Mouse (Mus musculus): ENCODE measurements around the gene Fam213b. TPM values are rescaled to one million over a fixed set of nuclear protein-coding genes. Genes with fewer than 3 reads are reported as not detected.

Gene Fam213b
- polyA plus RNA-seq, 1 experiment from 2014 or later = 64.7 TPM

- H3K27ac ChIP-seq (ENCODE audit: low read depth, low read length) = no peak overlapping the region
- peak overlapping the region; percentile 13; the same call in 1 of the 2 replicates for H3K4me3 ChIP-seq (ENCODE audit: low read depth, low read length)
- WGBS = 1% methylated on average over 13 of the region's 13 CpGs
- H3K4me2 ChIP-seq (ENCODE audit: low read depth, low read length) = peak overlapping the region; percentile 4; the same call in 1 of the 2 replicates
- no peaks in the 10 kb centered on the region for H3K36me3 ChIP-seq (ENCODE audit: control insufficient read depth, insufficient read depth, low read length)
- no peaks in the 10 kb centered on the region for H3K9me3 ChIP-seq (ENCODE audit: control insufficient read depth, low read length)
- no peaks in the 10 kb centered on the region; the same call in 1 of the 2 replicates for H3K27me3 ChIP-seq (ENCODE audit: control insufficient read depth, insufficient read depth, low read length)
- peak overlapping the region; percentile 39; the same call in 1 of the 2 replicates for H3K9ac ChIP-seq (replicated peaks; ENCODE audit: low read depth, low read length)
- no peaks in the 10 kb centered on the region for H3K4me1 ChIP-seq (ENCODE audit: control insufficient read depth, insufficient read depth, low read length)
- peak; percentile 41 for ATAC-seq (ENCODE audit: low read depth)
Measured at GRCm38 (mm10) chr4:154871757-154872251, 27.1 kb downstream of the Fam213b start.

DNA sequence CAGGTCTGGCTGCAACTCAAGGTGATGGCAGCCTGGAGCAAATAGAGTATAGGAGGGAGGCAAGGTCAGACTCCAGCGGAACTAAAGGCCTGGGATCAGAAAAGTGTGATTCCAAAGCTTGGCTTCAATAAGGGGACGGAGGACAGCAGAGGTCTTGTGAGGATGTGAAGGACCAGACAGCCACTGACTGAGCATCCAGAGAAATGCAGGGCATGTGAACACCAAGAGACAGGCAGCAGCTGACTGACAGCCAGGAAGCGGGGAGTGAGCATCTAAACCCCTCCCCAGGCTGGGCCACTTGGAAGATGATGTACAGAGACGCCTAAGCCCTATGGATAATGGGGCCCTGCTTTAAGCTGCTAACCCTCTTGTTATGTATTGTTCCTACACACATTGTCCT is 28.2 kb downstream of the Fam213b start:
- Histone ChIP-seq H3K4me1 (ENCODE audit: control insufficient read depth, insufficient read depth, low read length) (no peaks in the 10 kb centered on the region), H3K4me2 (ENCODE audit: low read depth, low read length) (no peak overlapping the region), H3K27ac (ENCODE audit: low read depth, low read length) (no peak overlapping the region), H3K9me3 (ENCODE audit: control insufficient read depth, low read length) (no peaks in the 10 kb centered on the region), H3K36me3 (ENCODE audit: control insufficient read depth, insufficient read depth, low read length) (no peaks in the 10 kb centered on the region), H3K9ac (replicated peaks; ENCODE audit: low read depth, low read length) (no peak overlapping the region), H3K4me3 (ENCODE audit: low read depth, low read length) (no peak overlapping the region), H3K27me3 (ENCODE audit: control insufficient read depth, insufficient read depth, low read length) (no peaks in the 10 kb centered on the region; the same call in 1 of the 2 replicates)
- whole genome bisulfite sequencing = 77% methylated on average over 4 of the region's 4 CpGs
- no peak for ATAC-seq (ENCODE audit: low read depth)

DNA sequence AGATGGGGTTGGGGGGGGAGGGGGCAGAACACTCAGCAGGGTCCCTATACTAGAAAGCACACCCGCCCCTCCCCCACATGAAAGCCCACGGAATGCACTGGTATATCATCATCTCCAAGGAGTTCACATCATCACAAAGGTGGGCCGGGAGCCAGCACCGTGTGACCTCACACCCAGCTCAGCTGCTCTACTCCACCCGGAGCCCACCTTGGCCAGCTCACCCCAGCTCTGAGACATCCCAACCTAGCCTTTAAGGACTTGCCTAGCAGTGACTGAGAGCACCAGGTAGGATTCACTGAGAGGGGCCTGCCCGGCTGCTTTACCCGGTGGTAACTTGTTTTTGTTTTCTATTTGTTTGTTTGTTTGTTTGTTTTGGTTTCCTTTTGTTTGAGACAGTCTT is 29.5 kb downstream of the Fam213b start, which contains the start of gene Mmel1:
TSS of gene Mmel1 (plus strand) at position 146 of the 400 bp plus-strand sequence.
- no peak for ATAC-seq (ENCODE audit: low read depth)
- Histone ChIP-seq H3K9ac (replicated peaks; ENCODE audit: low read depth, low read length) (no peak within 1 kb of the TSS), H3K27ac (ENCODE audit: low read depth, low read length) (no peak within 1 kb of the TSS), H3K4me3 (ENCODE audit: low read depth, low read length) (no peak within 1 kb of the TSS), H3K36me3 (ENCODE audit: control insufficient read depth, insufficient read depth, low read length) (no peaks in the 10 kb centered on the region), H3K4me2 (ENCODE audit: low read depth, low read length) (no peak within 1 kb of the TSS), H3K4me1 (ENCODE audit: control insufficient read depth, insufficient read depth, low read length) (0 out of 2 replicates have a peak, but pooled peaks cover 5% of the 10 kb centered on the region), H3K27me3 (ENCODE audit: control insufficient read depth, insufficient read depth, low read length) (no peaks in the 10 kb centered on the region; the same call in 1 of the 2 replicates), H3K9me3 (ENCODE audit: control insufficient read depth, low read length) (no peaks in the 10 kb centered on the region)
- 88% methylated on average over 7 of the region's 7 CpGs for WGBS

GRCm38 (mm10) chr4:154867257-154867656 is 31.7 kb downstream of the Fam213b start:
- H3K9ac ChIP-seq (replicated peaks; ENCODE audit: low read depth, low read length) = no peak overlapping the region
- 85% methylated on average over 6 of the region's 6 CpGs for WGBS
- H3K27ac ChIP-seq (ENCODE audit: low read depth, low read length) = no peak overlapping the region
- H3K4me1 ChIP-seq (ENCODE audit: control insufficient read depth, insufficient read depth, low read length) = peaks cover 10% of the 10 kb centered on the region; the same call in 1 of the 2 replicates
- no peaks in the 10 kb centered on the region; the same call in 1 of the 2 replicates for H3K27me3 ChIP-seq (ENCODE audit: control insufficient read depth, insufficient read depth, low read length)
- H3K36me3 ChIP-seq (ENCODE audit: control insufficient read depth, insufficient read depth, low read length) = no peaks in the 10 kb centered on the region
- no peak overlapping the region for H3K4me2 ChIP-seq (ENCODE audit: low read depth, low read length)
- ATAC-seq (ENCODE audit: low read depth) = no peak
- no peaks in the 10 kb centered on the region for H3K9me3 ChIP-seq (ENCODE audit: control insufficient read depth, low read length)
- H3K4me3 ChIP-seq (ENCODE audit: low read depth, low read length) = no peak overlapping the region

DNA sequence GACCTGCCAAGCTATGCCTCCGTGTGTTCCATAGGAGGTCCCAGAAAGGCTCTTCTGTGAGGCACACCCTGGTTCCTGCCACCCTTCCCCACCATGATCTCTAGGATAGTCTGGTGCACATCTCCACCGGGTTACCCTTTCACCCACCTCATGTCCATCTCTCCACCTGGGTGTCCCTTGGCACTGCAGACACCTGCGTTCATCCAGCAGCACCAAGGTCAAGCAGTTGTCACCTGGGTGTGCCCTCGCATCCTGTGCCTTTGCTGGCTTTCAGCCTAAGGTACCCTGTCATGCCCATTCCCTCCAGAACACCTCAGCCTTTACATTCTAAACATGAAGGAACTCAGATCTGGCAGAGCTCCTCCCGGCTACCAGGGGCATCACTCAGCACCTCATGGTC is 32.5 kb downstream of the Fam213b start:
- peaks cover 10% of the 10 kb centered on the region; the same call in 1 of the 2 replicates for H3K4me1 ChIP-seq (ENCODE audit: control insufficient read depth, insufficient read depth, low read length)
- H3K27ac ChIP-seq (ENCODE audit: low read depth, low read length) = no peak overlapping the region
- no peak overlapping the region for H3K4me3 ChIP-seq (ENCODE audit: low read depth, low read length)
- H3K9me3 ChIP-seq (ENCODE audit: control insufficient read depth, low read length) = no peaks in the 10 kb centered on the region
- no peak overlapping the region for H3K4me2 ChIP-seq (ENCODE audit: low read depth, low read length)
- H3K36me3 ChIP-seq (ENCODE audit: control insufficient read depth, insufficient read depth, low read length) = no peaks in the 10 kb centered on the region
- WGBS = 93% methylated on average over 5 of the region's 5 CpGs
- H3K9ac ChIP-seq (replicated peaks; ENCODE audit: low read depth, low read length) = no peak overlapping the region
- H3K27me3 ChIP-seq (ENCODE audit: control insufficient read depth, insufficient read depth, low read length) = no peaks in the 10 kb centered on the region
- no peak for ATAC-seq (ENCODE audit: low read depth)

DNA sequence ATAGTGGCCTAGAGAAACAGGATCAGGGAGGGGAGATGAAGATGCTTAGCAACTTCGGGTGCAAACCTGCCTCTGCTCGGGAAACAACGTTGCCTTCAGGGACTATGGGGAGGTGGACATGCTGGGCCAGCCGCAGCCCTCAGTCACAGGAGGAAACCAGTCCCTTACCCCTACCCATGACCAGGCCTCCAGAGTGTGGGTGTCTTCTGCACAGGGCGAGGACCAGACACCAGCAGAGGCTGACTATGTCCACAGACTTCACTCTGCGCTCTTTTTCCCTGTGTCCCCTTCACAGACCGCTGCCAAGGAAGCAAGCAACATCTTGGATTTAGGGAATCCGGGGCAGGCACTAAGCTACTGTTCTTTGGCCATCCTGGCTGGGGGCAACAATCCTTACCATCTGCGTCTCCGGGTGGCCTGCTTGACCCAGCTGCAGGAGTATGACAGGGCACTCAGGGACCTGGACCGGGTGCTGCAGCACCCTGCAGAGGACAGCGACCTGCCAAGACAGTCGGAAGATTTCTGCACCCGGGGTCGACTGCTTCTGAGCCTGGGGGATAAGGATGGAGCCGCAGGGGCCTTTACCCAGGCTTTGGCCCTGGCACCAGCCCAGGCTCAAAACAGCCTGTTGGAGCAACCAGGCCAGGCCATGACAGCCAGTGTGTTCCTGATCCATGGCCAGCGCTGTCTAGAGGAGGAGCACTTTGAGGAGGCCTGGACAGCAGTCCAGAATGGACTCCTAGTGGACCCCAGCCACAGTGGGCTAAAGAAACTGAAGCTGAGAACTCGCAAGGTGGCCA is 33.8 kb downstream of the Fam213b start:
- Histone ChIP-seq H3K9ac (replicated peaks; ENCODE audit: low read depth, low read length) (peak overlapping the region; percentile 51), H3K27me3 (ENCODE audit: control insufficient read depth, insufficient read depth, low read length) (no peaks in the 10 kb centered on the region), H3K4me2 (ENCODE audit: low read depth, low read length) (peak overlapping the region; percentile 61), H3K9me3 (ENCODE audit: control insufficient read depth, low read length) (no peaks in the 10 kb centered on the region), H3K4me1 (ENCODE audit: control insufficient read depth, insufficient read depth, low read length) (peaks cover 10% of the 10 kb centered on the region; the same call in 1 of the 2 replicates), H3K27ac (ENCODE audit: low read depth, low read length) (peak overlapping the region; percentile 78; the same call in 1 of the 2 replicates), H3K4me3 (ENCODE audit: low read depth, low read length) (peak overlapping the region; percentile 36; the same call in 1 of the 2 replicates), H3K36me3 (ENCODE audit: control insufficient read depth, insufficient read depth, low read length) (no peaks in the 10 kb centered on the region)
- WGBS = 83% methylated on average over 18 of the region's 18 CpGs
- ATAC-seq (ENCODE audit: low read depth) = no peak

DNA sequence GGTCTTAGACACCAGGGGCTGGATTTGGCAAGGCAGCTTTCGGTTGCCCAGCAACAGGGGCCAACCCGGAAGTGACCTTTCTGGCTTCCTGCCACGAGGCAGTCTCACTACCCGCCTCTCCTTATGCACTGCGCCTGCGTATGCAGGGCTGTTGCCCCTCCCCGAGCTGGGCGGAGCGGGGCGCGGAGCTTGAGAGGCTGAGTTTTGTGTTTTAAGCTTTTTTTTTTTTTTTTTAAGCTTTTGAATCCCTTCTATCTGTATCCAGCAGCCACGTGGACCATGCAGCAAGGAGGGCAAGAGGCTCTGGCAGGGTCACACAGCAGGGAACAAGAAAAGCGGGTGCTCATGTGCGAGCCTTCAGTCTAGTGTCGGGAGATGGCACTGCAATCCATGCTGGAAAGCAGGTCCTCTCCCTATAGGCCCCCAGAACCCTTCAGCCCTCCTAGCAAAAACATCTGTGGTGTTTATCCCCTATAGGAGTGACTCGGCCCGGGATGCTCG is 34.6 kb downstream of the Fam213b start:
- no peaks in the 10 kb centered on the region for H3K36me3 ChIP-seq (ENCODE audit: control insufficient read depth, insufficient read depth, low read length)
- WGBS = 1% methylated on average over 18 of the region's 18 CpGs
- peak overlapping the region; percentile 51 for H3K9ac ChIP-seq (replicated peaks; ENCODE audit: low read depth, low read length)
- peak overlapping the region; percentile 78 for H3K27ac ChIP-seq (ENCODE audit: low read depth, low read length)
- peak overlapping the region; percentile 36 for H3K4me3 ChIP-seq (ENCODE audit: low read depth, low read length)
- ATAC-seq (ENCODE audit: low read depth) = peak; percentile 91
- H3K27me3 ChIP-seq (ENCODE audit: control insufficient read depth, insufficient read depth, low read length) = no peaks in the 10 kb centered on the region
- peaks cover 10% of the 10 kb centered on the region; the same call in 1 of the 2 replicates for H3K4me1 ChIP-seq (ENCODE audit: control insufficient read depth, insufficient read depth, low read length)
- no peaks in the 10 kb centered on the region for H3K9me3 ChIP-seq (ENCODE audit: control insufficient read depth, low read length)
- peak overlapping the region; percentile 61 for H3K4me2 ChIP-seq (ENCODE audit: low read depth, low read length)

DNA sequence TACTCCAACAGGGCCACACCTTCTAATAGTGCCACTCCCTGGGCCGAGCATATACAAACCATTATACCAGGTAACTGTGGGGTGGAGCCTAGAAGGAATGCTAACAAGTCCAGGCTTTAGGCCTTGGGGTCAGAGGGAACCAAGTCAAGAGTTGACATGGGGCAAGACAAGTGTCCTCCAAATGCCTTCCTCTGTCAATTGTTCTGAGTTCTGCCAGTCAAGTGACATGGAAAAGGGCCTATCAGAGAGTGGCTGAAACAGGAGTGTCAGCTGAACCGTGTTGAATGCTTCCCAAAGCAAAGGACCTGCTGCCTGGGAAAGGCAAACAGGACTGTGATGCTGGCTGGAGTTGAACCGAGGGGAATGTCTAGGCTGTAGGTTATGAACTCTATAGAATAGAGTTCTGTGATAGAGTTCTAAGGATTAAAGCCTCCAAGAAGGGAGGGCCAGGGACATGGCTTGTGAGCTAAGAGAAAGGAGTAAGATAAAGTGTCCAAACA is 35.4 kb downstream of the Fam213b start:
- no peaks in the 10 kb centered on the region for H3K9me3 ChIP-seq (ENCODE audit: control insufficient read depth, low read length)
- no peaks in the 10 kb centered on the region for H3K36me3 ChIP-seq (ENCODE audit: control insufficient read depth, insufficient read depth, low read length)
- H3K27ac ChIP-seq (ENCODE audit: low read depth, low read length) = 0 out of 2 replicates have a peak overlapping the region, but pooled peaks have one; percentile 13
- H3K27me3 ChIP-seq (ENCODE audit: control insufficient read depth, insufficient read depth, low read length) = no peaks in the 10 kb centered on the region
- H3K4me3 ChIP-seq (ENCODE audit: low read depth, low read length) = no peak overlapping the region
- no peak overlapping the region for H3K9ac ChIP-seq (replicated peaks; ENCODE audit: low read depth, low read length)
- no peak overlapping the region for H3K4me2 ChIP-seq (ENCODE audit: low read depth, low read length)
- H3K4me1 ChIP-seq (ENCODE audit: control insufficient read depth, insufficient read depth, low read length) = peaks cover 10% of the 10 kb centered on the region; the same call in 1 of the 2 replicates
- ATAC-seq (ENCODE audit: low read depth) = no peak
- 89% methylated on average over 3 of the region's 3 CpGs for WGBS
